Mouse (Mus musculus): ENCODE measurements around the gene Slc35f2. TPM values are rescaled to one million over a fixed set of nuclear protein-coding genes. Genes with fewer than 3 reads are reported as not detected.

The Slc35f2 gene
- polyA plus RNA-seq, 1 experiment from 2014 or later: 0.30 TPM

GRCm38 (mm10) chr9:53848548-53848947 lies 77.2 kb downstream of the Slc35f2 start:
- 62% methylated on average over 8 of the region's 8 CpGs for WGBS (ENCODE audit: insufficient replicate concordance)
- H3K27me3 ChIP-seq (ENCODE audit: control insufficient read depth, insufficient read depth, low read depth, low read length): no peaks in the 10 kb centered on the region
- no peak overlapping the region for H3K4me2 ChIP-seq (ENCODE audit: low read depth, low read length)
- H3K4me3 ChIP-seq (ENCODE audit: low read depth, low read length): no peak overlapping the region
- no peaks in the 10 kb centered on the region for H3K9me3 ChIP-seq (replicated peaks; ENCODE audit: control insufficient read depth, low read length)
- H3K9ac ChIP-seq (ENCODE audit: low read depth, low read length): no peak overlapping the region
- no peak for ATAC-seq (ENCODE audit: low read depth)
- H3K27ac ChIP-seq (ENCODE audit: low read length): no peak overlapping the region
- no peaks in the 10 kb centered on the region for H3K36me3 ChIP-seq (ENCODE audit: control insufficient read depth, insufficient read depth)
- no peaks in the 10 kb centered on the region for H3K4me1 ChIP-seq (ENCODE audit: control insufficient read depth, low read depth, low read length)

- no peaks in the 10 kb centered on the region for H3K27me3 ChIP-seq (ENCODE audit: control insufficient read depth, insufficient read depth, low read depth, low read length)
- WGBS (ENCODE audit: insufficient replicate concordance): 53% methylated on average over 4 of the region's 4 CpGs
Measured at GRCm38 (mm10) chr9:53849864-53850263, 78.5 kb downstream of the Slc35f2 start, which contains the start of gene Sln. Gene Sln, plus strand, starts transcription at chr9:53850164.

GRCm38 (mm10) chr9:53852158-53852557 lies 80.8 kb downstream of the Slc35f2 start:
- Histone ChIP-seq H3K36me3 (ENCODE audit: control insufficient read depth, insufficient read depth) (no peaks in the 10 kb centered on the region), H3K9me3 (replicated peaks; ENCODE audit: control insufficient read depth, low read length) (no peaks in the 10 kb centered on the region), H3K4me2 (ENCODE audit: low read depth, low read length) (no peak overlapping the region), H3K27ac (ENCODE audit: low read length) (no peak overlapping the region), H3K27me3 (ENCODE audit: control insufficient read depth, insufficient read depth, low read depth, low read length) (no peaks in the 10 kb centered on the region), H3K9ac (ENCODE audit: low read depth, low read length) (no peak overlapping the region), H3K4me1 (ENCODE audit: control insufficient read depth, low read depth, low read length) (no peaks in the 10 kb centered on the region), H3K4me3 (ENCODE audit: low read depth, low read length) (no peak overlapping the region)
- no peak for ATAC-seq (ENCODE audit: low read depth)
- 51% methylated on average over 4 of the region's 4 CpGs for WGBS (ENCODE audit: insufficient replicate concordance)

More at GRCm38 (mm10) chr9:53849864-53850263, 78.5 kb downstream of the Slc35f2 start, which contains the start of gene Sln:
- no peak for ATAC-seq (ENCODE audit: low read depth)
- Histone ChIP-seq H3K4me2 (ENCODE audit: low read depth, low read length) (no peak within 1 kb of the TSS), H3K4me1 (ENCODE audit: control insufficient read depth, low read depth, low read length) (no peaks in the 10 kb centered on the region), H3K9me3 (replicated peaks; ENCODE audit: control insufficient read depth, low read length) (no peaks in the 10 kb centered on the region), H3K4me3 (ENCODE audit: low read depth, low read length) (no peak within 1 kb of the TSS), H3K27ac (ENCODE audit: low read length) (no peak within 1 kb of the TSS), H3K36me3 (ENCODE audit: control insufficient read depth, insufficient read depth) (no peaks in the 10 kb centered on the region), H3K9ac (ENCODE audit: low read depth, low read length) (no peak within 1 kb of the TSS)

- WGBS (ENCODE audit: insufficient replicate concordance): 52% methylated on average over 1 of the region's 1 CpGs
- H3K36me3 ChIP-seq (ENCODE audit: control insufficient read depth, insufficient read depth): no peaks in the 10 kb centered on the region
- H3K4me1 ChIP-seq (ENCODE audit: control insufficient read depth, low read depth, low read length): no peaks in the 10 kb centered on the region
- H3K4me2 ChIP-seq (ENCODE audit: low read depth, low read length): no peak overlapping the region
- no peaks in the 10 kb centered on the region for H3K27me3 ChIP-seq (ENCODE audit: control insufficient read depth, insufficient read depth, low read depth, low read length)
- no peak overlapping the region for H3K27ac ChIP-seq (ENCODE audit: low read length)
- no peaks in the 10 kb centered on the region for H3K9me3 ChIP-seq (replicated peaks; ENCODE audit: control insufficient read depth, low read length)
- no peak overlapping the region for H3K9ac ChIP-seq (ENCODE audit: low read depth, low read length)
- ATAC-seq (ENCODE audit: low read depth): no peak
- H3K4me3 ChIP-seq (ENCODE audit: low read depth, low read length): no peak overlapping the region
Measured at GRCm38 (mm10) chr9:53853672-53854071, 82.3 kb downstream of the Slc35f2 start.

GRCm38 (mm10) chr9:53854525-53854924 lies 83.2 kb downstream of the Slc35f2 start:
- Histone ChIP-seq H3K36me3 (ENCODE audit: control insufficient read depth, insufficient read depth) (no peaks in the 10 kb centered on the region), H3K4me2 (ENCODE audit: low read depth, low read length) (no peak overlapping the region), H3K9me3 (replicated peaks; ENCODE audit: control insufficient read depth, low read length) (no peaks in the 10 kb centered on the region), H3K27ac (ENCODE audit: low read length) (no peak overlapping the region), H3K27me3 (ENCODE audit: control insufficient read depth, insufficient read depth, low read depth, low read length) (no peaks in the 10 kb centered on the region), H3K4me3 (ENCODE audit: low read depth, low read length) (no peak overlapping the region), H3K9ac (ENCODE audit: low read depth, low read length) (no peak overlapping the region), H3K4me1 (ENCODE audit: control insufficient read depth, low read depth, low read length) (no peaks in the 10 kb centered on the region)
- ATAC-seq (ENCODE audit: low read depth): no peak
- 67% methylated on average over 1 of the region's 1 CpGs for WGBS (ENCODE audit: insufficient replicate concordance)

- Histone ChIP-seq H3K4me2 (ENCODE audit: low read depth, low read length) (no peak overlapping the region), H3K27ac (ENCODE audit: low read length) (no peak overlapping the region), H3K4me3 (ENCODE audit: low read depth, low read length) (no peak overlapping the region), H3K4me1 (ENCODE audit: control insufficient read depth, low read depth, low read length) (no peaks in the 10 kb centered on the region), H3K36me3 (ENCODE audit: control insufficient read depth, insufficient read depth) (no peaks in the 10 kb centered on the region), H3K27me3 (ENCODE audit: control insufficient read depth, insufficient read depth, low read depth, low read length) (no peaks in the 10 kb centered on the region), H3K9me3 (replicated peaks; ENCODE audit: control insufficient read depth, low read length) (no peaks in the 10 kb centered on the region), H3K9ac (ENCODE audit: low read depth, low read length) (no peak overlapping the region)
- WGBS (ENCODE audit: insufficient replicate concordance): 51% methylated on average over 5 of the region's 5 CpGs
- no peak for ATAC-seq (ENCODE audit: low read depth)
Measured at GRCm38 (mm10) chr9:53857864-53858263, 86.5 kb downstream of the Slc35f2 start.

Other genes starting within 250 kb of the Slc35f2 start
- gene Atm, start 234.8 kb upstream of the Slc35f2 start, polyA plus RNA-seq (2015; fragmentation: Nextera tagmentation; extraction: Ambion mirVana): 2.7 and 3.1 TPM in 2 replicates
- 6.9 and 7.6 TPM in 2 replicates for gene Npat, start 234.5 kb upstream of the Slc35f2 start, polyA plus RNA-seq (2015; fragmentation: Nextera tagmentation; extraction: Ambion mirVana)
- 138 and 148 TPM in 2 replicates for gene Acat1, start 161.2 kb upstream of the Slc35f2 start, polyA plus RNA-seq (2015; fragmentation: Nextera tagmentation; extraction: Ambion mirVana)
- gene Cul5, start 101.5 kb upstream of the Slc35f2 start, polyA plus RNA-seq (2015; fragmentation: Nextera tagmentation; extraction: Ambion mirVana): 8.7 and 10.1 TPM in 2 replicates
- gene Rab39, start 65.3 kb upstream of the Slc35f2 start, polyA plus RNA-seq (2015; fragmentation: Nextera tagmentation; extraction: Ambion mirVana): 0.73 and 0.76 TPM in 2 replicates
- 6.6 and 16.0 TPM in 2 replicates for gene Sln, start 78.6 kb downstream of the Slc35f2 start, polyA plus RNA-seq (2015; fragmentation: Nextera tagmentation; extraction: Ambion mirVana)
- 0.12 TPM in 1 of 2 replicates, not detected in the other for gene Elmod1, start 203.8 kb downstream of the Slc35f2 start, polyA plus RNA-seq (2015; fragmentation: Nextera tagmentation; extraction: Ambion mirVana)

Data from liver, embryonic 16.5 days (tissue).